Mouse (Mus musculus) ovary, postnatal 14 days (tissue): ENCODE measurements around the gene Ccdc85c.

Experiments
- DNase-seq: peaks from one replicate; pipeline ENCODE4 v3.0.0; 2022; ENCODE audit warnings: low spot score

Gene Ccdc85c

GRCm38 (mm10) chr12:108216611-108217370, 58.4 kb downstream of the Ccdc85c start:
- DNase-seq: no peak

- no peak for DNase-seq
Measured at GRCm38 (mm10) chr12:108215090-108215489, 60.1 kb downstream of the Ccdc85c start.

GRCm38 (mm10) chr12:108213090-108214041, 61.9 kb downstream of the Ccdc85c start:
- DNase-seq: no peak

- no peak for DNase-seq
Measured at GRCm38 (mm10) chr12:108212476-108212875, 62.7 kb downstream of the Ccdc85c start.

- DNase-seq: no peak
Measured at GRCm38 (mm10) chr12:108212071-108212470, 63.2 kb downstream of the Ccdc85c start.

- DNase-seq: no peak
Measured at GRCm38 (mm10) chr12:108210623-108211022, 64.6 kb downstream of the Ccdc85c start.

- peak; percentile 74 for DNase-seq
Measured at GRCm38 (mm10) chr12:108208726-108209438, 66.3 kb downstream of the Ccdc85c start.

GRCm38 (mm10) chr12:108208216-108208615, 67.0 kb downstream of the Ccdc85c start:
- no peak for DNase-seq

- DNase-seq: peak; percentile 77
Measured at GRCm38 (mm10) chr12:108206641-108207040, 68.6 kb downstream of the Ccdc85c start.

- no peak for DNase-seq
Measured at GRCm38 (mm10) chr12:108204978-108205377, 70.2 kb downstream of the Ccdc85c start.

GRCm38 (mm10) chr12:108203895-108204294, 71.3 kb downstream of the Ccdc85c start:
- no peak for DNase-seq

GRCm38 (mm10) chr12:108200094-108200493, 75.1 kb downstream of the Ccdc85c start:
- no peak for DNase-seq

- DNase-seq: no peak
Measured at GRCm38 (mm10) chr12:108198447-108198846, 76.8 kb downstream of the Ccdc85c start.

- no peak for DNase-seq
Measured at GRCm38 (mm10) chr12:108195761-108196160, 79.5 kb downstream of the Ccdc85c start.

GRCm38 (mm10) chr12:108193878-108194277, 81.3 kb downstream of the Ccdc85c start:
- no peak for DNase-seq

GRCm38 (mm10) chr12:108187541-108188091, 87.6 kb downstream of the Ccdc85c start:
- no peak for DNase-seq

GRCm38 (mm10) chr12:108181716-108182115, 93.5 kb downstream of the Ccdc85c start:
- DNase-seq: no peak

GRCm38 (mm10) chr12:108179321-108180266, 95.6 kb downstream of the Ccdc85c start, which contains the start of gene Ccnk:
TSS of gene Ccnk (plus strand) at chr12:108179579.
- peak; percentile 92 for DNase-seq

GRCm38 (mm10) chr12:108179246-108179320, 96.1 kb downstream of the Ccdc85c start, which contains the start of gene Setd3:
TSS of gene Setd3 (minus strand) at chr12:108179314.
- no peak for DNase-seq

GRCm38 (mm10) chr12:108178331-108179245, 96.6 kb downstream of the Ccdc85c start:
- peak; percentile 43 for DNase-seq
